Mouse (Mus musculus) spleen, adult 12 weeks (tissue): ENCODE data around the gene Apoc4.

Source experiments
- DNase-seq: peaks from one replicate; pipeline ENCODE4 v3.0.0; 2022; ENCODE audit warnings: low spot score

Apoc4 gene

GRCm38 (mm10) chr7:19677872-19678271 lies 3.4 kb downstream of the Apoc4 start, which contains the start of gene Apoc2:
Gene Apoc2 (minus strand): TSS chr7:19677941.
- no peak for DNase-seq

DNA sequence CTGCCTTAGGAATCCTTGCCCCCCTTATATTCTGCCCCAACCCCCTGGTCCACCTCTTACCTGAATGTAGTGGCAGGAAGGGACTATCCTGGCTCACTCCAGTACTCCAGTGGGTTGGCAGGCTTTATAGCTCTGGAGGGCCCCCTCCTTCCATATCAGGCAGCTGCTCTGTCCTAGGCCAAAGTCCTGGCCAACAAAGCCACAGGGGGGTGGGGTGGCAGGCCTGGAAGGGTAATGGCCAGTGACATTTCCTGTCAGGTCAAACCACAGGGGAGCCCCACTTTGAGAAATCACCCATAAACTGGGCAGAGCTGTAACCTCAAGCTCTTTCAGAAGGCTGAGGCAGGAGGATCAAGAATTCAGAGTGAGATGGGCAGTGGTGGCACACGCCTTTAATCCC lies 4.6 kb downstream of the Apoc4 start:
- no peak for DNase-seq

GRCm38 (mm10) chr7:19675824-19676223 lies 5.5 kb downstream of the Apoc4 start:
- DNase-seq, result no peak

DNA sequence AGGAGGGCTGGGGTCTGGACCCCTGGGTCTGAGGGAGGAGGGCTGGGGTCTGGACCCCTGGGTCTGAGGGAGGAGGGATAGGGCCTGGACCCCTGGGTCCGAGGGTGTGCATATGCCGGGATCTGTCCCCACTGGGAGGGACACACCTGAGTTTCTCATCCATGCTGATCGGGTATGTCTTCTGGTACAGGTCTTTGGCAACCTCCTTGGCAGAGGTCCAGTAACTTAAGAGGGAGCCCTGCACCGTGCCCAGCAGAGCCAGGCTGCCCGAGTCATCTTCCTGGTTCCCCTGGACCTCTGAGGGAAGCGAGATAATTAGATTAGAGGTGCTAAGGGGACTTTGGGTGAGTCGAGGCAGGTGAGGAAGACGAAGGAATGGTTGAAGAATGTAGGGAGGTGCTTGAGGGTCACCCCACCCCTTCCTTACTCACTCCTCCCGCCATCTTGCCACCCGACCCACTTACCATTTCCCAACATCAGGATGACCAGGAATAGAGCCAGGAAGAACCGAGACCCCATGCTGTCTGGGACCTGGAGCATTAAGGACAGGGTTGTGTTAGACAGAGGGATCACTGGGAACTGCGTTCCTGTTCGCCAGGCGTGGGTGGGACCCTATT lies 8.1 kb downstream of the Apoc4 start:
- DNase-seq, result no peak

GRCm38 (mm10) chr7:19671511-19671910 lies 9.8 kb downstream of the Apoc4 start:
- DNase-seq, result no peak

DNA sequence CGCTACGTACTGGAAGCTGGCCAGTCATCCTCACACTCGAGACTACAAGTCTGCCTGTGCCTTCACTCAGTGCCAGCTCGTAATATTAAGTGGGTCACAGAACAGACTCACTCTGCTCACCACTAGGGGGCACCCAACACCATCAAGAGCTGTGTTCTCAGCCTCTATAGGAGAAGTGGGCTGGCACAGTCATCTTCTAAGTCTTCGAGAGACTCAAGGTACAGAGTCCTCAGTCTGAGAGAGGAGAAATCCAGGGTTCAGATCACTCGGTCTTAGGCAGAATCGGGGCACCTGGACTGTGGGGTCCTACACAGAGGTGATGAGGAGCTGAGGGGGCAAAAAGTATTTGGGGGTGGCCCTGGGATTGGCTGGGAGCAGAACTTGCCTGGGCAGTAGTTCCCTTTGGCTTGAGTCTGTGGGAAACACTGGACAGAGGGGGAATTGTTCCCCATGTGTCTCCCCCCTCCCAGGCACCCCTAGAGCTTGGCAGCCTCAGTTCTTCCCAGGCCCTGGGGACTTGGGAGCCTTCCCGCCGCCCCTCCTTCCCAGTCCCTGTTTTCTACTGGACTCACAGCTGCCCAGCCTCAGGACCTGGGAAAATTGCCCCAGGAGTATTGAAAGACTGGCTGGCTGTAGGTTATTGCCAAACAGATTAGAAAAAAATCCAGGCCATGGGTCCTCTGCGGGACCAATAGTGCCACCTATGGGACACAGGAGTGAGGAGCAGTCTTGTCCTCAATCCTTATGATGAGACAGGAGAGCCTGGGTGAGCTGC lies 12.1 kb downstream of the Apoc4 start:
- peak; percentile 73 for DNase-seq

- no peak for DNase-seq
Observed at GRCm38 (mm10) chr7:19667434-19667833, 13.8 kb downstream of the Apoc4 start.

DNA sequence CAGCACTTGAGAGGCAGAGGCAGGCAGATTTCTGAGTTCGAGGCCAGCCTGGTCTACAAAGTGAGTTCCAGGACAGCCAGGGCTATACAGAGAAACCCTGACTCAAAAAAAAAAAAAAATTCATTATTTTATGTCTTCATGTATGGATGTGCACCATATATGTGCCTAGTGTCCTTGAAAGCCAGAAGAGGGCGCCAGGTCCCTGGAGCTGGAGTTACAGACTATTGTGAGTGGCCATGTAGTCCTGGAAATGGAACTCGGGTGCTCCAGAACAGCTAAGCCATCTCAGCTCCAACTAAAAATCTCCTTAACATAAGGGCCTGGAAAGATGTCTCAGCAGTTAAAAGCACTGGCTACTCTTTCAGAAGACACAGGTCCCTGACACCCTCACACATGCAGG lies 14.5 kb downstream of the Apoc4 start:
- DNase-seq, result no peak

DNA sequence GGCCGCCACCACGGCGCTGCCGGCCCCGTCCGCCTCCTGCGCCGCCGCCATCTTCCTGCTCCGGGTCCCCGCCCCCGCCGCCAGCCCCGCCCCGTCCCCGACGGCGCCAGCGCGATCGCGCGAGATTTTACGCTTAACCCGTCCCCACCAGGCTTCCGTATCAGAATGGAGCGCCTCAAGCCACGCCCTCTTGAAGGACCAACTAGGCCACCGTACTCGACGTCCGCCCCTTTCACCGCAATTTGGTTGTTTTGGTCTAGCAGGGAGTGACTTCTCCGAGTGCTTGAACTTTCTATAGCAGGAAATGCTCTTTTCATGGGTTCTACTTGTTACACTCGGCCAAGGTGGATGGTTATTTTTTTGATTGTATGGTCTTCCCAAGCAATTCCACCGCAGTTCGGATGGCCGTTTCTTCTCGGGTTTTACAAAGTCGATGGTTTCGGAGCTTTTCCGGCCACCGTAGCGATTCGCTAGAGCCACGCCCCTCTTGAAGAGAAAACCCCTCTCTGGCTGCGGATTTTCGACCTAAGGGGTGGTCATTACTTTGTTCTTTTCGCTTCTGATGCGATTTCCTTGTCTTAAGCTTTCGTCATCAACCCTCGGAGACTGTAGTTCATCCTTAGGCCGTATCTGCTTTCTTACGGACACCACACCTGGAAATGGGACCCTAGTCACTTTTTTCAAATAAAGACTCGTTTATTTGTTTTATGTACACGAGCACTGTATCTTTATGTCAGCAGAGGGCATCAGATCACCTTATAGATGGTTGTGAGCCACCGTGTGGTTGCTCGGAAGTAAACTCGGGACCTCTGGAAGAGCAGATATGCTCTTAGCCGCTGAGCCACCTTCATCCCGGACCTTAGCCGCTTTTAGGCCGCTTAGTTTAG lies 16.1 kb downstream of the Apoc4 start, which contains the start of gene Clptm1:
Gene Clptm1, minus strand, starts transcription at position 79 of the 887 bp plus-strand sequence.
- DNase-seq, result peak; percentile 96

- no peak for DNase-seq
Observed at GRCm38 (mm10) chr7:19664455-19664954, 16.8 kb downstream of the Apoc4 start.

GRCm38 (mm10) chr7:19663940-19664339 lies 17.3 kb downstream of the Apoc4 start:
- peak; percentile 17 for DNase-seq

DNA sequence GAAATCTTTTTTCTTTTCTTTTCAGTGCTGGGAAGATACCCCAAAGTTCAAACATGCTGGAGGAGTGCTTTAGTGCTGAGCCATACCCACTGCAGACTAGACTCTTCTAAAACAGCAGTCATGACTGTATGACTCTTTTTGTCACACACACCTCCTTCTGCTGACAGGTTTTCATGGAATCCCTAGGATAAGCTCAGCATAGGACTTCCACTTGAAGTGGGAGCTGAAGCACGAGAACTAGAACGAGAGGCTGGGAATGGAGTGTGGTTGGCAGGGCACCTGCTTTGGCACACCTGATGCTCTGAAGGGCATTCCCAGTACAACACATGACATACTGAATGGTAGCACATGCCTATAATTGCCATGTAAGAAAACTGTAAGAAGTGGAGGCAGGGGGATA lies 28.7 kb downstream of the Apoc4 start:
- no peak for DNase-seq

DNA sequence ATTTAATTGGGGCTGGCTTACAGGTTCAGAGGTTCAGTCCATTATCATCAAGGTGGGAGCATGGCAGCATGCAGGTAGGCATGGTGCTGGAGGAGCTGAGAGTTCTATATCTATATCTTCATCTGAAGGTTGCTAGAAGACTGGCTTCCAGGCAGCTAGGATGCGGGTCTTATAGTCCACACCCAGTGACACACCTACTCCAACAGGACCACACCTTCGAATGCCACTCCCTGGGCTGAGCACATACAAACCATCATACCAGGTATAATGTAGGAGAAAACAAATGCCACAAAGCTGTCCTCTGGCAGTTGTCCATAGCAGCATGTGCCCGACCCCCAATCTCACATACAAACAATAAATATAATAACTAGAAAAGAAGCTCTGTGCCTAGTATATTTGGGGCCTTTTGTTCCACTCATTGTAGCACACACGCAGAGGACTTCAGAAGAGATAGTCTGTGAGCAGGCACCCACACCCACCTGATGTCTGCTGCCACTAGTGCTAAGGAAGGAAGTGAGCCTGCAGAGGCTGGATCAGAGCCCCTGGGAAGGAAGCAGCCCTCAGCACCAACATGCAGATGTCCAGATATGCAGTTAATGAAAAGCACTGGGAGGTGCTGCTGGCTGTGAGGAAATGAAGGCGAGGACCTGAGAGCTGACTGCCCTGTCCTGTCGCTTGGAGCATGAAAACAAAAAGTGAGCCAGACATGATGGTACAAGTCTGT lies 30.1 kb downstream of the Apoc4 start:
- no peak for DNase-seq

DNA sequence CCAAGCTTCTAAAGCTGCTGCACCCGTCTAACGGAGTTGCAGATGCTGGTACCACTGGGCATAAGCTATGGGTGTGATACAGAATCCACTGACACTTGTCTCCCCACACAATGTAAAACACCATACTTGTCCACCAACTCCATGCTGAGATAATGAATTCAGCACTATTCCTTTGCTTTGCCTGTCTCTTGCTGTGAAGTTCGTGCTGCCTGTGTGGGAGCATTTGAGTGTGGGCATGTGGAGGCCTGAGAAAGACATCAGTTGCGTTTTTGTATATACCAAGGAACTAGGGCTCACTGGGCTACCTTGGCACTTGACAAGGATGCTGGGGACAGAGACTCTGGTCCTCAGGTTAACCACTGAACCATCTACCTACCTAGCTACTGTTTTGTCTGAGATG lies 40.1 kb downstream of the Apoc4 start:
- no peak for DNase-seq

DNA sequence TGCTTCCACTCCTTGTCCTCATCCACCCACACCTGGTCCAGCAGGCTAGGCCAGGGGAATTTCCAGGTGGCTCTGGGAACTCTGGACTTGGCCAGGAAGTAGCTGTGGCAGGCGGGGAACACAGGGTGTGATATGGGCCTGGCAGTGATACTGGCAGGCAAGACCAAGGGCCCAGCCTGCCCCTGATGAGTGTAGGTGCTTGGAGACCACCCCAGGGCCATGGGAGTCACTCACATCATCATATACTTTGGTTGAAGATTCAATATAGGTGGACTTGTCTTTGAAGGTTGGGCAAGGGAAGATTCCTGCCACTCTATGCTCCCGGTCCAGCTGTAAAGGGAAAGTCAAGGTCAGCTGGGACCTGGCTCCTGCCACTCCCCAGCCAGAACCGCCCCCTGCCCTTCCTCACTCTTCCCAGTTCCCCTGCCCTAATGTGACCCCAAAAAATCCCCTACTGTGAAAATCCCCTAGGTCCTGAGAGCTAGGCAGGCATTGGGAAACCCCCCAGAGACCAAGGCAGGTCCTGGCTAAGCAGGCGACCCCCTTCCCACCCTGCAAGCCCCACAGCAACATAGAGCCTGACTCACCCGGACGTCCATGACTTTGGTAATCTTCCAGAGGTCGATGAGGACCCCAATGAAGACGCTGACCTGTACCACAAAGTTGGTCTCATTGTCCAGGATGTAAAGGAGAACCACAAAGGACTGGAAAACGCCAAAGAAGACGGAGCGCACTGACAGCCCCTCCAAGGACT lies 46.0 kb downstream of the Apoc4 start:
- DNase-seq, result no peak

- no peak for DNase-seq
Observed at GRCm38 (mm10) chr7:19634591-19634990, 46.7 kb downstream of the Apoc4 start.

DNA sequence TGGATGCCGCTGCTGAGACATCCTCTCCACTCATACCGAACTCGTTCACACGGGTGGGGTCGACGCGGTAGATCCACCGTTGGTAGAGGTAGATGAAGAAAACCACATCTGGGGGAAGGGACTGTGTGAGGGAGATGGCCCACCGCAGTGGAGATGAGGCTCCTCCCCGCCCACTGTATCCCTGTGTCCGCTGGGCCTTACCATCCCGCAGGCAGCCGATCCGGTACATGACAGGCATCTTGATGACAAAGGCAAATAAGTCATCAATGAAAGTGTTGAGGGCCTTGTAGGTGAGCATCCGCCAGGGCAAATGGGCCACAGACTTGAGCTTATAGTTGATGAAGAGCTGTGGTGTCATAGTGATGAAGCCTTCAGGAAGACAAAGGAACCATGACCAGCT lies 47.4 kb downstream of the Apoc4 start:
- DNase-seq, result no peak

DNA sequence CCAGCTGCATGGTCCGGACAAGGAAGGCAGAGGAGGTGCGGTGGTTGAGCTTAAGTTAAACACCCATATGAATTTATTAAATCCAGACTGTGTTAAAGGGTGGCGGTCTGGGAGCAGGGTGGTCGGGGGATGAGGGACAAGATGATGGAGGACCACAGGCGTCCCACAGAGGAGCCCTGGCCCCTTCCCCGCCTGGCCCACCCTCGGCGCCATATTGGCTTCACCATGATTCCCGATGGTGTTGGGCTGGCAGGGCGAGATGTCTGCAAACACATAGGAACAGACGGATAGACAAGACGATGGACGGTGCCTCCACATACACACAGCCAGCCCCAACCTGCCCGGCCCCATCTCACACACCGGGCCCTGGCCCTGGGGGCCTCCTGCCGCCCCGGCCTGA lies 48.1 kb downstream of the Apoc4 start:
- no peak for DNase-seq

DNA sequence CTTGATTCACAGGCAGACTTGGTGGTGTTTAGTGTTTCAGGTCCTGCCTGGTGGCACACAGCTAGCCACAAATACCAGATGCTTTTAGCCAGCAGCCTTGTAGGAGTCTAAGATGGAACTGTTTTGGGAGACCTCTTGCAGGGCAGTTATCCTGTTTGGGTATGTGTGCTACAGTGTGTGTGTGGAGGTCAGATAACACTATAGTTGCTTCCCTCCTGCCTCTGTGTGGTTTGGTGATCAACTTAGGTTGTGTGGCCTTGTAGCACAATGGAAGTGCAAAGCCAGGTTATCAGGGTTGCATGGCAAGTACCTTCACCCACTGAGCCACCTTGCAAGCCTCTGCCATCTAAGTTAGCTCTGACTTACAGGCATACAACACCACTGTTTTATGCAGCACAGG lies 48.6 kb downstream of the Apoc4 start:
- DNase-seq, result no peak

DNA sequence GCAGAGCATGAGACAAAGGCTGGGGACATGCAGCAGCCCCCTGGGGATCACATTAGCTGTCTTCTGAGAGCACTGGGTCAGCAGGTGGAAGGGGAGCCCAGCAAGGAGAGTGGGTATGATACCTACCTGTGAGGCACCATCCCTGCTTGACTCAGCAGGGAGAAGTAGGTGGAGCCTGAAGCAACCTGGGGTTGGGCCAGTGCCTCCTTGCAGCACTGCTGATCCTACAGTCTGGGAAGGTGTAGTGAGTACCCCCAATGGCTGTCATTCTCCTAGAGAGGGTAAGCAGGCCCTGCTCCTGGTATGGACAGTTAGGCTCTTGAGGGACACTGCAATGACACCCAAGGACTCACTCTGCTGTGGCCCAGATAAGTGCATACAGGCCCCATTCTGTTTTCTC lies 49.0 kb downstream of the Apoc4 start:
- no peak for DNase-seq

GRCm38 (mm10) chr7:19629361-19629734 lies 51.9 kb downstream of the Apoc4 start, which contains the start of gene Relb:
Gene Relb (minus strand): TSS chr7:19629438.
- peak; percentile 79 for DNase-seq
